Comparison of ENCODE assay signal across 23 mouse cellular contexts in genomic region chr13:49013206-49013794, GRCm38 (mm10). TPM values are rescaled to one million over a fixed set of nuclear protein-coding genes. Genes with fewer than 3 reads are reported as not detected.
DNase-seq lines count a peak whose midpoint lies in the region; ATAC-seq and TF ChIP-seq lines count a peak whose summit lies in the region.
"Had no signal": no experiment of that assay in that cellular context is flagged by ENCODE, and none has a peak within 500 bp of the region (broad histone marks: within the 10 kb centered on the region; RNA-seq: fewer than 3 reads in every experiment).

No protein-coding gene starts in this region.

- peak; percentile 54 for ATAC-seq in lung, postnatal 0 days
- 0 out of 2 replicates have a peak, but pooled peaks have one; percentile 17 for ATAC-seq in megakaryocyte progenitor cell, adult 5-6 weeks (replicated peaks; ENCODE audit: poor library complexity)
- ATAC-seq in liver, postnatal 0 days: no peak
- ATAC-seq: Patski had no signal

- H3K4me3 ChIP-seq in lung, postnatal 0 days (ENCODE audit: low read depth, low read length): no peak overlapping the region
- no peak overlapping the region for H3K4me3 ChIP-seq in embryonic facial prominence, embryonic 10.5 days
- H3K4me3 ChIP-seq in liver, postnatal 0 days (ENCODE audit: low read depth, low read length): no peak overlapping the region
- H3K4me3 ChIP-seq: heart, embryonic 10.5 days; hindbrain, embryonic 13.5 days; liver, embryonic 13.5 days; neural tube, embryonic 13.5 days had no signal

- H3K9me3 ChIP-seq in lung, postnatal 0 days (ENCODE audit: low read length): no peaks in the 10 kb centered on the region
- H3K9me3 ChIP-seq in embryonic facial prominence, embryonic 10.5 days: peaks cover 8% of the 10 kb centered on the region
- peaks cover 5% of the 10 kb centered on the region for H3K9me3 ChIP-seq in liver, postnatal 0 days (ENCODE audit: low read length)
- H3K9me3 ChIP-seq: heart, embryonic 10.5 days; hindbrain, embryonic 13.5 days; liver, embryonic 13.5 days had no signal

- H3K36me3 ChIP-seq in lung, postnatal 0 days (ENCODE audit: insufficient read depth, low read length): no peaks in the 10 kb centered on the region
- peaks cover 3% of the 10 kb centered on the region; the same call in 1 of the 2 replicates for H3K36me3 ChIP-seq in embryonic facial prominence, embryonic 10.5 days (replicated peaks)
- H3K36me3 ChIP-seq in liver, postnatal 0 days (replicated peaks; ENCODE audit: insufficient read depth, low read length): no peaks in the 10 kb centered on the region
- H3K36me3 ChIP-seq: heart, embryonic 10.5 days; hindbrain, embryonic 13.5 days; liver, embryonic 13.5 days; neural tube, embryonic 13.5 days had no signal

- peak; percentile 35 for DNase-seq in lung, postnatal 0 days (ENCODE audit: low spot score)
- DNase-seq in lung, postnatal 36 days: no peak
- DNase-seq in Muller cell, postnatal 12 days (ENCODE audit: inconsistent ontology term): peak; percentile 94
- DNase-seq in embryonic facial prominence, embryonic 10.5 days (ENCODE audit: low spot score): peak; percentile 20
- no peak for DNase-seq in liver, postnatal 0 days
- DNase-seq in heart, adult 9 months (ENCODE audit: low spot score in 2 of 2): no peak
- no peak for DNase-seq in layer of hippocampus, postnatal 25 days (ENCODE audit: extremely low spot score in 1 of 2, low spot score in 1 of 2)
- DNase-seq: adrenal gland, adult 2 months; cerebellum, adult 11 months; cerebellum, postnatal 25 days; gastrocnemius, postnatal 25 days; heart, postnatal 10 days; liver, embryonic 13.5 days; lung, postnatal 14 days; right cerebral cortex, postnatal 25 days; thymus, postnatal 36 days had no signal

- no peak overlapping the region for H3K27ac ChIP-seq in lung, postnatal 0 days (ENCODE audit: low read length)
- H3K27ac ChIP-seq in embryonic facial prominence, embryonic 10.5 days (replicated peaks): no peak overlapping the region
- H3K27ac ChIP-seq in liver, postnatal 0 days (ENCODE audit: low read depth): no peak overlapping the region
- H3K27ac ChIP-seq: heart, embryonic 10.5 days; hindbrain, embryonic 13.5 days; liver, embryonic 13.5 days; neural tube, embryonic 13.5 days; stomach, postnatal 0 days had no signal

- no peaks in the 10 kb centered on the region for H3K27me3 ChIP-seq in lung, postnatal 0 days (replicated peaks; ENCODE audit: insufficient read depth, low read length)
- peaks cover 26% of the 10 kb centered on the region for H3K27me3 ChIP-seq in embryonic facial prominence, embryonic 10.5 days (replicated peaks; ENCODE audit: low read depth, poor library complexity, severe bottlenecking)
- no peaks in the 10 kb centered on the region for H3K27me3 ChIP-seq in liver, postnatal 0 days (ENCODE audit: insufficient read depth, low read length)

- TF ChIP-seq CTCF in lung, postnatal 0 days (IDR thresholded peaks at IDR 0.05): no peak
- no peak for TF ChIP-seq CTCF in liver, postnatal 0 days (IDR thresholded peaks at IDR 0.05; ENCODE audit: low read depth)

- 0 out of 2 replicates have a peak, but pooled peaks cover 6% of the 10 kb centered on the region for H3K4me1 ChIP-seq in lung, postnatal 0 days (ENCODE audit: insufficient read depth, low read depth, low read length)
- peaks cover 31% of the 10 kb centered on the region for H3K4me1 ChIP-seq in embryonic facial prominence, embryonic 10.5 days
- peaks cover 10% of the 10 kb centered on the region for H3K4me1 ChIP-seq in liver, postnatal 0 days (ENCODE audit: insufficient read depth)

- no peak overlapping the region for H3K9ac ChIP-seq in lung, postnatal 0 days (replicated peaks; ENCODE audit: low read depth)
- no peak overlapping the region for H3K9ac ChIP-seq in liver, postnatal 0 days (replicated peaks)
- H3K9ac ChIP-seq: hindbrain, embryonic 13.5 days; liver, embryonic 13.5 days; neural tube, embryonic 13.5 days had no signal

- TF ChIP-seq EP300 in lung, postnatal 0 days (IDR thresholded peaks at IDR 0.05): no peak
- no peak for TF ChIP-seq EP300 in liver, postnatal 0 days (IDR thresholded peaks at IDR 0.05; ENCODE audit: low read depth)

- WGBS in lung, postnatal 0 days: 45% methylated on average over 5 of the region's 5 CpGs
- WGBS in embryonic facial prominence, embryonic 10.5 days: 35% methylated on average over 5 of the region's 5 CpGs
- 64% methylated on average over 5 of the region's 5 CpGs for WGBS in liver, postnatal 0 days (ENCODE audit: insufficient replicate concordance)

- no peak overlapping the region for H3K4me2 ChIP-seq in lung, postnatal 0 days (replicated peaks; ENCODE audit: low read depth, low read length)
- H3K4me2 ChIP-seq in liver, postnatal 0 days (ENCODE audit: low read depth, low read length): no peak overlapping the region
- H3K4me2 ChIP-seq: hindbrain, embryonic 13.5 days; liver, embryonic 13.5 days; midbrain, embryonic 11.5 days; neural tube, embryonic 13.5 days had no signal

RNA-seq across cellular contexts. Expression of gene Fam120a, which starts 45.5 kb away (rescaled TPM):
- 19.4 and 19.5 TPM in 2 replicates for polyA plus RNA-seq in lung, postnatal 0 days (2015; fragmentation: Nextera tagmentation; extraction: Ambion mirVana)
- 16.0 and 16.7 TPM in 2 replicates for polyA plus RNA-seq in embryonic facial prominence, embryonic 10.5 days (2016; fragmentation: Nextera tagmentation; extraction: Ambion mirVana)
- total RNA-seq in megakaryocyte progenitor cell, adult 5-6 weeks (2015): 211 and 215 TPM in 2 replicates
- total RNA-seq in megakaryocyte progenitor cell, adult 5-6 weeks (2017): 118 and 129 TPM in 2 replicates
- polyA plus RNA-seq in liver, postnatal 0 days (2015; fragmentation: Nextera tagmentation; extraction: Ambion mirVana): 13.1 and 13.3 TPM in 2 replicates
- total RNA-seq in layer of hippocampus, postnatal 25 days (2021): 100 to 1,000 TPM; 116 to 119 TPM

Comparison
In these comparisons a context has a peak if more than half of its experiments do, and no peak if none do; other contexts are left out.
1. DNase-seq: peak in lung, postnatal 0 days (single experiment), Muller cell, postnatal 12 days (single experiment) and embryonic facial prominence, embryonic 10.5 days (single experiment); none in lung, postnatal 36 days (single experiment), liver, postnatal 0 days (single experiment), heart, adult 9 months (0 of 2) and layer of hippocampus, postnatal 25 days (0 of 2).